Comparison of ENCODE assay signal across 8 mouse cellular contexts in genomic region chr5:96792936-96793718, GRCm38 (mm10). TPM values are rescaled to one million over a fixed set of nuclear protein-coding genes. Genes with fewer than 3 reads are reported as not detected.
DNase-seq lines count a peak whose midpoint lies in the region; ATAC-seq and TF ChIP-seq lines count a peak whose summit lies in the region.

Gene Anxa3 (plus strand): TSS chr5:96793339.

- no peak for DNase-seq in thymus, adult 2 months
- no peak for DNase-seq in thymus, postnatal 10 days (ENCODE audit: low spot score in 2 of 2)
- peak; percentile 55 for DNase-seq in embryonic facial prominence, embryonic 14.5 days (ENCODE audit: low spot score)
- peak; percentile 82 for DNase-seq in kidney, postnatal 10 days
- peak; percentile 51 for DNase-seq in liver, postnatal 0 days

- no peaks in the 10 kb centered on the region; the same call in 1 of the 2 replicates for H3K4me1 ChIP-seq in thymus, adult 2 months (replicated peaks; ENCODE audit: control insufficient read depth, insufficient read depth, low read length)
- peaks cover 14% of the 10 kb centered on the region for H3K4me1 ChIP-seq in embryonic facial prominence, embryonic 14.5 days (ENCODE audit: control insufficient read depth, insufficient read depth, low read length)
- peaks cover 30% of the 10 kb centered on the region for H3K4me1 ChIP-seq in heart, embryonic 13.5 days
- no peaks in the 10 kb centered on the region; the same call in 1 of the 2 replicates for H3K4me1 ChIP-seq in liver, postnatal 0 days (ENCODE audit: insufficient read depth)
- no peaks in the 10 kb centered on the region for H3K4me1 ChIP-seq in neural tube, embryonic 14.5 days (ENCODE audit: control insufficient read depth, insufficient read depth, low read length)

- no peak within 1 kb of the TSS for H3K27ac ChIP-seq in thymus, adult 2 months (ENCODE audit: control insufficient read depth, insufficient read depth, low read length)
- H3K27ac ChIP-seq in embryonic facial prominence, embryonic 14.5 days (replicated peaks; ENCODE audit: low read depth, low read length): peak within 1 kb of the TSS; percentile 36; the same call in 1 of the 2 replicates
- peak within 1 kb of the TSS; percentile 53 for H3K27ac ChIP-seq in heart, embryonic 13.5 days (replicated peaks)
- peak within 1 kb of the TSS; percentile 62 for H3K27ac ChIP-seq in liver, postnatal 0 days (ENCODE audit: low read depth)
- no peak within 1 kb of the TSS for H3K27ac ChIP-seq in neural tube, embryonic 14.5 days (ENCODE audit: low read depth, low read length)

- 12% methylated on average over 26 of the region's 26 CpGs for WGBS in thymus, adult 2 months
- WGBS in embryonic facial prominence, embryonic 14.5 days: 12% methylated on average over 21 of the region's 26 CpGs
- 9% methylated on average over 26 of the region's 26 CpGs for WGBS in heart, embryonic 13.5 days
- 8% methylated on average over 25 of the region's 26 CpGs for WGBS in liver, postnatal 0 days (ENCODE audit: insufficient replicate concordance)
- 13% methylated on average over 26 of the region's 26 CpGs for WGBS in neural tube, embryonic 14.5 days

- no peak for TF ChIP-seq EP300 in liver, postnatal 0 days (IDR thresholded peaks at IDR 0.05; ENCODE audit: low read depth)

- no peak for TF ChIP-seq CTCF in thymus, adult 2 months (IDR thresholded peaks at IDR 0.05; ENCODE audit: borderline replicate concordance, control insufficient read depth, extremely low read depth, insufficient read depth, low read length, poor library complexity)
- TF ChIP-seq CTCF in liver, postnatal 0 days (IDR thresholded peaks at IDR 0.05; ENCODE audit: low read depth): no peak

- no peaks in the 10 kb centered on the region for H3K9me3 ChIP-seq in embryonic facial prominence, embryonic 14.5 days (ENCODE audit: control insufficient read depth, low read length)
- no peaks in the 10 kb centered on the region for H3K9me3 ChIP-seq in heart, embryonic 13.5 days
- no peaks in the 10 kb centered on the region for H3K9me3 ChIP-seq in liver, postnatal 0 days (ENCODE audit: low read length)
- H3K9me3 ChIP-seq in neural tube, embryonic 14.5 days (ENCODE audit: control insufficient read depth, low read length): no peaks in the 10 kb centered on the region

- H3K36me3 ChIP-seq in thymus, adult 2 months (ENCODE audit: control insufficient read depth, insufficient read depth, low read length): no peaks in the 10 kb centered on the region
- H3K36me3 ChIP-seq in embryonic facial prominence, embryonic 14.5 days (ENCODE audit: control insufficient read depth, insufficient read depth, low read length): no peaks in the 10 kb centered on the region
- no peaks in the 10 kb centered on the region for H3K36me3 ChIP-seq in heart, embryonic 13.5 days
- no peaks in the 10 kb centered on the region for H3K36me3 ChIP-seq in liver, postnatal 0 days (replicated peaks; ENCODE audit: insufficient read depth, low read length)
- no peaks in the 10 kb centered on the region for H3K36me3 ChIP-seq in neural tube, embryonic 14.5 days (ENCODE audit: control insufficient read depth, insufficient read depth, low read length)

- peak; percentile 80 for ATAC-seq in embryonic facial prominence, embryonic 14.5 days (ENCODE audit: low read depth)
- peak; percentile 76; the same call in 1 of the 2 replicates for ATAC-seq in heart, embryonic 13.5 days (ENCODE audit: extremely low read depth, insufficient number of reproducible peaks, low FRiP score, low TSS enrichment)
- ATAC-seq in liver, postnatal 0 days: peak; percentile 67
- peak; percentile 76 for ATAC-seq in neural tube, embryonic 14.5 days (ENCODE audit: low read depth)
- ATAC-seq in inflammation-experienced regulatory T-cells, adult 6 months: no peak

- 0 out of 2 replicates have a peak within 1 kb of the TSS, but pooled peaks have one; percentile 3 for H3K4me3 ChIP-seq in thymus, adult 2 months (ENCODE audit: control insufficient read depth, insufficient read depth, low read length)
- H3K4me3 ChIP-seq in embryonic facial prominence, embryonic 14.5 days (ENCODE audit: low read depth, low read length): peak within 1 kb of the TSS; percentile 45
- H3K4me3 ChIP-seq in heart, embryonic 13.5 days: peak within 1 kb of the TSS; percentile 71
- peak within 1 kb of the TSS; percentile 51 for H3K4me3 ChIP-seq in liver, postnatal 0 days (ENCODE audit: low read depth, low read length)
- peak within 1 kb of the TSS; percentile 27 for H3K4me3 ChIP-seq in neural tube, embryonic 14.5 days (ENCODE audit: low read depth, low read length)

- peak within 1 kb of the TSS; percentile 85 for H3K4me2 ChIP-seq in embryonic facial prominence, embryonic 14.5 days (ENCODE audit: low read depth, low read length)
- peak within 1 kb of the TSS; percentile 89 for H3K4me2 ChIP-seq in heart, embryonic 13.5 days
- H3K4me2 ChIP-seq in liver, postnatal 0 days (ENCODE audit: low read depth, low read length): peak within 1 kb of the TSS; percentile 76
- H3K4me2 ChIP-seq in neural tube, embryonic 14.5 days (ENCODE audit: low read depth, low read length): peak within 1 kb of the TSS; percentile 57

- H3K9ac ChIP-seq in embryonic facial prominence, embryonic 14.5 days (ENCODE audit: low read depth, low read length): peak within 1 kb of the TSS; percentile 64
- H3K9ac ChIP-seq in heart, embryonic 13.5 days: peak within 1 kb of the TSS; percentile 84
- peak within 1 kb of the TSS; percentile 57 for H3K9ac ChIP-seq in liver, postnatal 0 days (replicated peaks)
- peak within 1 kb of the TSS; percentile 22; the same call in 1 of the 2 replicates for H3K9ac ChIP-seq in neural tube, embryonic 14.5 days (replicated peaks; ENCODE audit: low read depth, low read length)

- H3K27me3 ChIP-seq in thymus, adult 2 months (ENCODE audit: control insufficient read depth, insufficient read depth, low read length): peaks cover 4% of the 10 kb centered on the region
- no peaks in the 10 kb centered on the region for H3K27me3 ChIP-seq in embryonic facial prominence, embryonic 14.5 days (replicated peaks; ENCODE audit: control insufficient read depth, insufficient read depth, low read length)
- H3K27me3 ChIP-seq in heart, embryonic 13.5 days (replicated peaks): no peaks in the 10 kb centered on the region
- H3K27me3 ChIP-seq in liver, postnatal 0 days (ENCODE audit: insufficient read depth, low read length): no peaks in the 10 kb centered on the region
- H3K27me3 ChIP-seq in neural tube, embryonic 14.5 days (ENCODE audit: control insufficient read depth, insufficient read depth, low read length): no peaks in the 10 kb centered on the region

- no peak for TF ChIP-seq POLR2A in thymus, adult 2 months (IDR thresholded peaks at IDR 0.05; ENCODE audit: control insufficient read depth, extremely low read depth, insufficient read depth, low read length, poor library complexity)

RNA-seq across cellular contexts. Expression of gene Anxa3, which starts in this region (rescaled TPM):
- polyA plus RNA-seq in thymus, adult 2 months (2012; rRNA removed): 6.3 and 6.7 TPM in 2 replicates
- 50.0 and 53.3 TPM in 2 replicates for polyA plus RNA-seq in embryonic facial prominence, embryonic 14.5 days (2014; fragmentation: Nextera tagmentation; extraction: Ambion mirVana)
- 52.2 and 52.4 TPM in 2 replicates for polyA plus RNA-seq in heart, embryonic 13.5 days (2015; fragmentation: Nextera tagmentation; extraction: Ambion mirVana)
- polyA plus RNA-seq in liver, postnatal 0 days (2015; fragmentation: Nextera tagmentation; extraction: Ambion mirVana): 21.8 and 22.0 TPM in 2 replicates
- polyA plus RNA-seq in neural tube, embryonic 14.5 days (2014; fragmentation: Nextera tagmentation; extraction: Ambion mirVana): 14.6 and 25.5 TPM in 2 replicates
- polyA plus RNA-seq in inflammation-experienced regulatory T-cells, adult 6 months (2017; shearing (Covaris generic)): 1 to 10 TPM in 2 of 3 experiments, under 1 TPM in 1; 0.98 to 1.3 (median 1.2) TPM

Comparison
In these comparisons a context has a peak if more than half of its experiments do, and no peak if none do; other contexts are left out.
1. DNase-seq: peak in embryonic facial prominence, embryonic 14.5 days (single experiment), kidney, postnatal 10 days (single experiment) and liver, postnatal 0 days (single experiment); none in thymus, adult 2 months (single experiment) and thymus, postnatal 10 days (0 of 2).
2. H3K27ac ChIP-seq: peak in embryonic facial prominence, embryonic 14.5 days (single experiment), heart, embryonic 13.5 days (single experiment) and liver, postnatal 0 days (single experiment); none in thymus, adult 2 months (single experiment) and neural tube, embryonic 14.5 days (single experiment).
3. H3K4me3 ChIP-seq: peak in every context shown above with its lines; median percentile 71 in heart, embryonic 13.5 days; 51 in liver, postnatal 0 days; 45 in embryonic facial prominence, embryonic 14.5 days; 27 in neural tube, embryonic 14.5 days; 3 in thymus, adult 2 months.
4. H3K9ac ChIP-seq: peak in every context shown above with its lines; median percentile 84 in heart, embryonic 13.5 days; 64 in embryonic facial prominence, embryonic 14.5 days; 57 in liver, postnatal 0 days; 22 in neural tube, embryonic 14.5 days.
5. Peak in every context shown above with its lines, with median percentiles within 50 percentile points of each other: H3K4me2 ChIP-seq.